Mouse (Mus musculus) kidney, adult 11 months (tissue): ENCODE measurements around the gene Sycp3.
"Not testable (repeated sequence)": the region's sequence is repeated elsewhere in the genome, so short reads cannot be mapped to it uniquely, and the experiment has no call there.

Experiments
- DNase-seq: peaks from one replicate; pipeline ENCODE4 v3.0.0; 2022

The Sycp3 gene

DNA sequence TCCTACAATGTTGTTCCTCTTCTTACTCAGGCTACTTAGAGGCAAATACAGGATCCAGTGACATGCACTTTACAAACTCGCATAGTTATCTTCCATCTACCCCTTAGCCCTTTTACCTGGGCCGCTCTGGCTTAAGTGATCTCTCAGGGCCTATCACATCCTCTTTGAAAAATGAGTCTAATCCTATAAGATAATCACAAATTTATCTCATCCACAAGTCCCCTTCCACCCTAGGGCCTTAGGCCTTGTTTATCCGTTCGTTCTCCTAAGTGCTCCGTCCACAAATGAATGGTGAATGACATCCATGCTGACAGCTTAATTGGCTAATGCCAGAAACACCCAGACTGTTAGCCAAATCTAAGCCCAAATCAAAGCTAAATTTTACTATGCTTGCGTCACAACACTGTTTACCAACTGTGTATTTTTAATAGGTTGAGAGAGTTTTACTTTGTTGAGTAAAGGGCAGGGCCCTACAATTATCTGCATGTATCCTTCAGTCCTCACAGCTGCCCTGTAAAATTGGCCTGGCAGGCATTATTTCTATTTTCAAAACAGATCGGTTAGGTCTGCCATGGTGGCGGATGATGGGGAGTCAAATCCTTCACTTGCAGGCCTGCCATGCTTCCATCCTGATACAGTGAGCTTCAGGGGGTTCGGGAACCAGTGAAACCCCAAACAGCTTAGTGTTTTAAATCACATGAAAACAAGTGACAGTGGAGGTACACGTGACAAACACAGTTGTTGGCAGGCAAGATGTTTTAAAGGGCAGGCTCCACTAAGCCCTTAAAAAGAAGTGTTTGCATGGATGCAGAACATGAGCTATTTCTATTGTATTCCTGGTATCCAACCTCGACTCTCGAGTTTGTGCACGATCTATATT lies 42.8 kb downstream of the Sycp3 start:
- DNase-seq: peak; percentile 46

DNA sequence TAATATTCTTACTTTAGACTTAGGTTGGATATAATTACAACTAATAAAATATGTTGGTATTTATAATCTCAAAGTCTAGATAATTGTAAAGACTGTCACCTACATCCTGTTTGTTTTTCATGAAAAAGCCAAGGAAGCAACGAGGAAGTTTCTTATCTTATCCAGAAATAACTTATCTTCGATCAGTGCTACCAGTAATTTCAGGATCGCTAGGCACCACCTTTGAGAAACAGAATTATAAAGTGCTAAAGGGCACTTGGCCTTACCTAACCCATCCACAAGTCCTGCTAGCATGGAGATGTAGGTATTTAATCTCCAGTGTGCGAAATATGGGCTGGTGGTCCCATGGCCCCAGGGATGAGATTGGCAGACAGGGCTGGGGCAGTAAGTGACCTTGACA lies 43.5 kb downstream of the Sycp3 start:
- no peak for DNase-seq

DNA sequence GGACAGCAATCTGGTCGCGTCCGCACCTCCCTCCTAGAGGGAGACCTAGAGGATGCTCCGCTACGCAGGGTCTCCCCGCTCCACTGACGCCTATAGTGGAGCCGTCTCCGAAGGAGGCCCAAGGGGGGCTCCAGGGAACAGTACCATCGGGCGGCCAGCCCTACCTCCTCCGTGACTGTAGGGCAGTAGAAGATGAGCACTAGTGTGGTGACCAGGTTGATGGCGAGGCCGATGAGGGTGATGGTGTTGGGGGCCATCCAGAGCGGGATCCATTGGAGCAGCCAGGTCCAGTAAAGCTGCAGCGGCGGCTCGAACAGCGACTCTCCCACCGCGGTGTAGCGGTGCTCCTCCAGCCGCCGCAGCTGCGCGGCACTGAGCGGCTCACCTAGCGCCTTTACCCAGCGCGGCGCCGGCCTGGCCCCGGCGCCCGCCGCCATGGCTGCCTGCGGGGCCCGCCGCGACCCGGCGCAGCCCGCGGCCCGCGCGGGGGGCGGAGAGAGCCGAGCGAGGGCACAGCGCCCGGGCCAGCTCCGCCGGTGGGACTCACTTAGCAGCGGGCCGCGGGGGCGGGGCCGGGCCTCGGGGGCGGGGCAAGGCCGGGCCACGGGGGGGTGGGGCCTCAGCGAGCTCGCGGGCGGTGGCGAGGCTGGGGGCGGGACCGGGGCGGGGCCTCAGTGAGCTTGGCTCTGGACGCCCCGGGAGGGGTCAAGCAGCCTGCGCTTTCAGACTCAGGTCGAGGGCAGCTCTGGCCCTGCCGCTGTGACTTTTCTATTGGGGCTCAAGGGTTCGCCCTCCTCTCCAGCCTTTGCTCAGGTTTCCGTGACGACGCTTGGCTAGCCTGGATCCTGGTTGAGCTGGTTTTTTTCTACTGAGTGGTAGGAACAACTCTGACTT lies 44.3 kb downstream of the Sycp3 start, which contains the start of gene Chpt1:
Gene Chpt1 (minus strand): TSS at position 653 of the 894 bp plus-strand sequence.
- peak; percentile 96 for DNase-seq

DNA sequence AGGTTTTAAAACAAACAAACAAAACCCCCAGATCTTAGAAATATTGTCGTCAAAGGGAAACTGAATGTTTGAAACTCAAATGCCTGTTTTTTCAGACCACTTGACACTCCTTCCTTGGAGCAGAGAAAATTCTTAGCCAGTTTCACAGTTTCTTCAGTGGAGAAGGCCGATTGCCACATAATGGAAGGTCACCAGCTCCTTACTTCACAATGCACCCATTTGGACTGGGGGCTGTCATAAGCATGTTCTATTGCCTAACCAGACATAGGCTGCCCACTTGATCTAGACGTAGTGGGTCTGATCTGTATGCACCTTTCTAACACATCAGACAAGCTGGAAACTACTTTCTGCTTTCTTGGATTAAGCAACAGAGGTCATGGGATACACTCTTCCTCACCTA lies 45.1 kb downstream of the Sycp3 start:
- DNase-seq: no peak

DNA sequence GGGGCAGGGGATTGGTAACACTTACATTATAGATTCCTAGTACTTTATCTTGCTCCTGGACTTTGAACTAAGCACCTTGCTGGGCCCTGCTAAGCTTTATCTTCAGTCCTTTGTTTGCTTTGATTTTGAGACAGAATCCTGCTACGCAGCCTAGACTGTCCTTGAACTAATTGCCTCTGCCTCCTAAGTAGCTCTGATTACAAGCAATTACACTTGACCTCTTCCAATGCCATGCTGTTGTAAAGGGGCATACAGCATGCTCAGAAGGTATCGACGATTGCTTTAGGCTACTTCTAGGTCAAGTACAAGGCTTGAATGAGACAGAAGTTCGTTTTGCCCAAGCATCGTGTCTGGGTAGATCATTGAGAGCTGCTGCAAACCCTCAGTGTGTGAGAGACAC lies 45.9 kb downstream of the Sycp3 start:
- DNase-seq: no peak

DNA sequence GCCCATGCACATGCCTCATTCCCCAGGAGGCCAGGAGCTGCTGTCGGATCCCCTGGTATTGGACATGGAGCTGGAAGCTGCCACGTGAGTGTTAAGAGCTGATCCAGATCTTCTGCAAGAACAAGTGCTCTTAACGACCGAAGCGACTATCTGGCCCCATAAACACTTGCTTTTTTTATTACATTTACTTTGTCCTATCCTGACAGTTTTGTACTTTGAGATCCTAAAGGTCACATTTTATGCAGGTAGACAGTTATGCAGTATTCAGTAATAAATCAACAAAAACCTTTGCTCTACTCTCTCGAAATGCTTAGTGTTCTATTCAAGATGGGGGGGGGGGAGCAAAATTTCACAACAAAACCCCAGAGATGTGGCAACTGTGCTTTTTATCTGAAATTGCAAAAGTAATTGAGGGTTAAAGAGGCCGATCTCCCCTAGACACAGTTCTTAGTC lies 48.3 kb downstream of the Sycp3 start:
- peak; percentile 52 for DNase-seq

DNA sequence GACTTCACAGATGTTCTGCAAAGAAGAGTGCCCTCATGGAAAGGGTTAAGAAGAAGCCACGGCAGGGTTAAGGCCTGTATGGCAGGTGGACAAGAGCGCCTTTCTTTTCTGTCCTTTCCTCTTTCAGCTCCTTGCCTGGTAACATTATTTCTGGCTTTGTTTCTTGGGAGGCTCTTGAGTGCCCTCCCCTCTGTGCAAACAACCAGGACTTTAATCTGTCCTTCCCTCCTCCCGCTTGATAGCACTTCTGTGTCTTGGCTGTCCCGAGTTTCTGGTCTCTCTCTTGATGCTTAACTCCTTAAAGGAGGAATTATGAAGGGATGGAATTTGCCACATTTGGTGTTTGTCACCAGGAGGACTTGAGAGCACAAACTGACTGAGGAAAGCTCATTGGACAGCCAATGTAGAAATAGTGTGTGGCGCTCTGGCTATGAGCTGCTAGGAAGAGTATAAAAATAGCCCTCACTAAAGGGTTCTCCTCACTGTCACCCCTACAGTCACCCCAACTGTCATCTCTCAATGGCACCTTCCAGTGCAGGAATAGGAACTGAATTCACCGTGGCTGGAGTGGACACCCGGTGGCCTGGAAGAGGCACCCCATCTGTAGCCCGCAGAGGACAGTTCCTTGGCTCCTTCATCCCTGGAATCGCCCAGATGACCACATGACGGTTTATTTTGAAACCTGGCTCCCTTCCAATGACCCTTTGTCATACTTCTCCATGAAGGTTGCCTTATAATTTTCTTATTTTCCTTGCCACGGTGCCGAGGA lies 51.3 kb downstream of the Sycp3 start:
- DNase-seq: peak; percentile 86

DNA sequence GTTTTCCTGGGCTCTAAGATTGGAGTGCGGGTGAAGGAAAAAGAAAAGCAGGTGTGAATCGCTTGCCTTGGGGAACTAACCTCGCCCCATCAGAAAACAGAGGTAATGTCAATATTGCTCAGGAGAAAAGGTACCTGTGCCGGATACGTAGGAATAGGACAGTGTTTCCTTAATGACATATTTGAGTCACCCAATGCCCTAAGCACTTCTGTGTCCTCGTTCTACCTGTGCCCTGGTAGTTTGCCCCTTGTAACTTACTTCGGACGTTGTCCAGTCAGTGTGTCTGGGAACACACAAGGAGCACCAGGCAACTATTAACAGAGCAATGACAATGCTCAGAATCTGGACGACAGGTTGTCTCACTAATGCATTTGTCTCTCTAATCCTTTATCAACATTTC lies 52.0 kb downstream of the Sycp3 start:
- DNase-seq: peak; percentile 71

DNA sequence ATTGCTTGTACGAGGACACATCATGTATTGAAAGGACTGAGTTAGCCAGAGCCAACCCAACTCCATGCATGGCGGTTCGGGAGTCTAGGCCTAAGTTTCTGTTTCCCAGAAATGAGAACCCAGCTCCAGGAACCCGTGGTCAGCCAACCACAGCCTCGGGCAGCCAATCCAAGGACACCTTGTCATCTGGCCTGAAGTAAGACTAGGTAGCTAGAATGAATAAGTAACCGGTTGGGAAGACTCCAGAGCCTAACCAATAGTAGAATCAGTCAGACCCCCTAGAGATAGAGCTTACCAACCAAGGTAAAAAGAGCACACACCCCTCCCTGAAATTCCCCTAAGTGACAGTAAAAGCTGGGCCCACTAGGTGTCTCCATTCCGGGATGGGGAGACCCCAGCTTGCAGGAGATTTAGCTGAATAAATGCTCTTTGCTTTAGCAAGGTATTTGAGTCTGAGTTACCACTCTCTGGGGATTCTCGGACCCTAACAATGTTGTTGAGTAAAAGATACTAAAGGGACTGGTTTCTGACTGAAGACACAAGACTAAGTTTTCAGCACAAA lies 54.3 kb downstream of the Sycp3 start:
- peak; percentile 88 for DNase-seq

DNA sequence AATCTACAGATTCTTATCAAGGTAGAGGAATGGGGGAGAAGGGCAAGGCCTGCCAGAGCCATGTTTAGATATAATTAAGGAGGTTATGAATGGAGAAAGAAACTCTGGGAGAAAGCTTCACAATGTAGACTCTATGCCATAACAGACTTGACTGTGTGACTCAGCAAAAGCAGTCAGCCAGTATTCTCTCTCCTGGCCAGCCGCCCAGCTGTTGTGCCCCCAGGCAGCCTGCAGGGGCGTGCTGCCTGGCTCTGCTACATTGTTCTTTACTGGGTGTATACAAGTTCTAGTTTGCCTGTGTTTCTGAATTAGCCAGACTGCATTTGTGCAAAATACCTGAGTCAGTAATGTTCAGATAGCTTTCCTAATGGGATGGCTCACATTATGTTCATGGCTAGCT lies 55.1 kb downstream of the Sycp3 start:
- peak; percentile 89 for DNase-seq

DNA sequence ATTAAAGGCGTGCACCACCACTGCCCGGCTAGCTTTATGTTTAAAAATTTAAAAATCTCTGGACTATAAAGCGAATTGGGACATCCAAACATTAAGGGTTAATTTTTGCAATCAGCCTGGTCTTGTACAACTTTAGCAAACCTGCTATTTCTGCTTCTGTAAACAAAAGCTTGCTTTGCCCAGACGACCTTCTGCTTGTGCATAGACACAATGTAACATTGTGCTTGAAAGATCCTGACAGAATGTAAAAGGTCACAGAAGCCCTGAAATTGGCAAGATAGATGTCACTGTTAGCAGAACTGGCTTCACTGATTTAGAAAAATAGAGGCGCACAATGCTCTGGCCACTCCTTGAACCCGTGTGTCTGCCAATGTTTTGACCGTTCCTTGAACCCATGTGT lies 55.7 kb downstream of the Sycp3 start:
- DNase-seq: not testable (repeated sequence)

DNA sequence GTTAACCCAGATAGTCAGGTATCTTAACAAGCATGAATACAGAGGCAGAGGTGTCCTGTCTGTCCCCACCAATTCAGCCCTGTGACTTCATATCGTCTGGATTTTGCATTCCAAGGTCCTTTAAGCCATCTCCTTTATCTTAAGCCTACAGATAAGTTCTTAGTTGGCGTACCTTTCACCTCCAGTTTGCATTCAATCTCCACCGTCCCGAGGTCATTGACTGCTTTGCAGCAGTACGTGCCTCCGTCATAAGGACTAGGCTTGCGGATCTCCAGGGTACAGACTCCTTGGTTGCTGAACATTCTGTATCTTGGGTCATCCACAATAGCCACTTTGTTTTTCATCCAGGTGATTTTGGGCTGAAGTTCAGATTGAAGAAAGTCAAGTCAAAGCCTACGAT lies 63.4 kb downstream of the Sycp3 start:
- no peak for DNase-seq
